Mouse (Mus musculus) cerebral cortex, adult 2 months (tissue): ENCODE results near the gene Cul3.

ENCODE experiments used
- WGBS: fragments of 180-500 bp; shearing (Covaris S2); methylation state at CpG from one replicate; pipeline ENCODE4 v1.1.7; 2018; 5-methylcytosine and 5-hydroxymethylcytosine counted together

The Cul3 gene

GRCm38 (mm10) chr1:80293307-80293706, 47.0 kb downstream of the Cul3 start:
- WGBS = 65% methylated on average over 4 of the region's 4 CpGs

- WGBS = 77% methylated on average over 1 of the region's 1 CpGs
Measured at GRCm38 (mm10) chr1:80278731-80279130, 61.5 kb downstream of the Cul3 start.

- WGBS = 80% methylated on average over 1 of the region's 1 CpGs
Measured at GRCm38 (mm10) chr1:80260443-80260842, 79.8 kb downstream of the Cul3 start.

GRCm38 (mm10) chr1:80258632-80259031, 81.6 kb downstream of the Cul3 start:
- 68% methylated on average over 4 of the region's 4 CpGs for WGBS

GRCm38 (mm10) chr1:80250247-80250646, 90.0 kb downstream of the Cul3 start:
- WGBS = 88% methylated on average over 5 of the region's 5 CpGs

- WGBS = 65% methylated on average over 3 of the region's 3 CpGs
Measured at GRCm38 (mm10) chr1:80244123-80244522, 96.2 kb downstream of the Cul3 start.

GRCm38 (mm10) chr1:80241579-80241978, 98.7 kb downstream of the Cul3 start:
- WGBS = 98% methylated on average over 6 of the region's 6 CpGs

- 55% methylated on average over 12 of the region's 12 CpGs for WGBS
Measured at GRCm38 (mm10) chr1:80240017-80240660, 100.1 kb downstream of the Cul3 start.

GRCm38 (mm10) chr1:80239481-80239880, 100.8 kb downstream of the Cul3 start:
- 81% methylated on average over 11 of the region's 11 CpGs for WGBS

- WGBS = 55% methylated on average over 11 of the region's 11 CpGs
Measured at GRCm38 (mm10) chr1:80236951-80237702, 103.2 kb downstream of the Cul3 start.

GRCm38 (mm10) chr1:80236126-80236525, 104.2 kb downstream of the Cul3 start:
- 8% methylated on average over 1 of the region's 1 CpGs for WGBS

- 81% methylated on average over 1 of the region's 1 CpGs for WGBS
Measured at GRCm38 (mm10) chr1:80230612-80231011, 109.7 kb downstream of the Cul3 start.

GRCm38 (mm10) chr1:80224839-80225412, 115.4 kb downstream of the Cul3 start:
- WGBS = 45% methylated on average over 3 of the region's 3 CpGs

GRCm38 (mm10) chr1:80221151-80221550, 119.1 kb downstream of the Cul3 start:
- WGBS = 50% methylated on average over 4 of the region's 4 CpGs

GRCm38 (mm10) chr1:80218268-80218667, 122.0 kb downstream of the Cul3 start, which contains the start of gene Fam124b:
Gene Fam124b, minus strand, starts transcription at chr1:80218473.
- WGBS = 73% methylated on average over 6 of the region's 6 CpGs
